Mouse (Mus musculus) myocyte (in vitro differentiated cells): ENCODE measurements at regions not wholly inside any gene's neighbourhood (a gene's known extent, or its start where the extent isn't known, plus 50 kb on each side); places are given as distances from the start of the nearest gene placed in this dataset.

Experiments
- CEBPB ChIP-seq: IDR thresholded peaks from 2 replicates; pipeline ENCODE4 v1.6.1; 2011; ENCODE audit warnings: mild to moderate bottlenecking, moderate library complexity; ENCODE audit not compliant: poor library complexity, insufficient read depth, severe bottlenecking
- MAX ChIP-seq: IDR thresholded peaks from one replicate; pipeline ENCODE4 v1.6.1; 2011; ENCODE audit warnings: low read depth, mild to moderate bottlenecking, control low read depth
- MYOD1 ChIP-seq, 3 experiments: IDR thresholded peaks; one replicate each; pipeline ENCODE4 v1.6.1; 2011; ENCODE audit warnings: control low read depth in 2 of 3, low read depth in 2 of 3, mild to moderate bottlenecking in 2 of 3, moderate library complexity in 1 of 3; ENCODE audit not compliant: insufficient read length in 2 of 3, control insufficient read depth in 1 of 3
- MYOG ChIP-seq, 3 experiments: IDR thresholded peaks; one replicate each; pipeline ENCODE4 v1.6.1; 2011; ENCODE audit warnings: control low read depth in 2 of 3, low read depth in 2 of 3, mild to moderate bottlenecking in 2 of 3; ENCODE audit not compliant: insufficient read length in 2 of 3, control insufficient read depth in 1 of 3, insufficient read depth in 1 of 3
- POLR2A ChIP-seq: IDR thresholded peaks from one replicate; pipeline ENCODE4 v1.6.1; 2011; ENCODE audit warnings: low read depth, mild to moderate bottlenecking, control low read depth, moderate library complexity; ENCODE audit not compliant: insufficient read length
- POLR2AphosphoS2 ChIP-seq: IDR thresholded peaks from one replicate; pipeline ENCODE4 v1.6.1; 2011; ENCODE audit warnings: low read depth, control low read depth; ENCODE audit not compliant: insufficient read length
- TCF12 ChIP-seq: IDR thresholded peaks from one replicate; pipeline ENCODE4 v1.6.1; 2011; ENCODE audit warnings: mild to moderate bottlenecking, control low read depth; ENCODE audit not compliant: poor library complexity, insufficient read depth, severe bottlenecking
- USF1 ChIP-seq: IDR thresholded peaks from one replicate; pipeline ENCODE4 v1.6.1; 2011; ENCODE audit warnings: low read depth, mild to moderate bottlenecking, control low read depth, moderate library complexity

GRCm38 (mm10) chr5:148754363-148754762 lies 174.8 kb downstream of the Katnal1 start:
- TF ChIP-seq POLR2A (no peak), CEBPB (no peak), MYOD1 (IDR thresholded peaks at IDR 0.05; ENCODE audit: control insufficient read depth in 1 of 3, insufficient read length in 2 of 3, low read depth in 2 of 3) (no peak), MAX (no peak), MYOG (IDR thresholded peaks at IDR 0.05; ENCODE audit: control insufficient read depth in 1 of 3, insufficient read depth in 1 of 3, insufficient read length in 2 of 3, low read depth in 2 of 3) (no peak), POLR2AphosphoS2 (no peak), TCF12 (no peak), USF1 (no peak)
